Mouse (Mus musculus): ENCODE data around the gene Tarm1. TPM values are rescaled to one million over a fixed set of nuclear protein-coding genes. Genes with fewer than 3 reads are reported as not detected.

The Tarm1 gene
- total RNA-seq, 2 experiments from 2014 or later = not detected

DNA sequence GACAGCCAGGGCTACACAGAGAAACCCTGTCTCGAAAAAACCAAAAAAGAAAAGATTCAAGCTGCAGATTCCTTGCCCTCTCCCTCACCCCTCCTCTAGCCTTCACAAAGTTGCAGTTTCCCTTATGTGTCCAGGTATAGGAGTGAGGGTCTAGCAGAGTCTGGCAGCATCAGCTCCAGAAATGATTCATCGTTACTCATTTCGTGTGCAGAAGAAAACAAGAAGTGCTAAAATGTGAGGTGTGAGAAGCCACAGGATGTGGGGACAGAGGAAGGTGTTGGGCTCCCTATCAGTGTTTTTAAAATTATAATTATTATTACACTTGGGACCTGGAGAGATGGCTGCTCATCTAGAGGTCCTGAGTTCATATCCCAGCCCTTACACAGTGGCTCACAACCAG, 57.7 kb downstream of the Tarm1 start:
- DNase-seq (ENCODE audit: low spot score) = no peak
- intact Hi-C loops (cut with DNase I) = loop anchor here (5.0 kb wide), 1 partner anchor 62 kb away; no protein-coding TSS in a partner anchor

- intact Hi-C loops (cut with DNase I) = no loop called here
- DNase-seq (ENCODE audit: low spot score) = no peak
These were observed 59.9 kb downstream of the Tarm1 start for GRCm38 (mm10) chr7:3442476-3443062.

- DNase-seq (ENCODE audit: low spot score) = no peak
- intact Hi-C loops (cut with DNase I) = no loop called here
These were observed 61.9 kb downstream of the Tarm1 start for GRCm38 (mm10) chr7:3440526-3440925.

GRCm38 (mm10) chr7:3439984-3440383, 62.4 kb downstream of the Tarm1 start:
- intact Hi-C loops (cut with DNase I) = no loop called here
- no peak for DNase-seq (ENCODE audit: low spot score)

DNA sequence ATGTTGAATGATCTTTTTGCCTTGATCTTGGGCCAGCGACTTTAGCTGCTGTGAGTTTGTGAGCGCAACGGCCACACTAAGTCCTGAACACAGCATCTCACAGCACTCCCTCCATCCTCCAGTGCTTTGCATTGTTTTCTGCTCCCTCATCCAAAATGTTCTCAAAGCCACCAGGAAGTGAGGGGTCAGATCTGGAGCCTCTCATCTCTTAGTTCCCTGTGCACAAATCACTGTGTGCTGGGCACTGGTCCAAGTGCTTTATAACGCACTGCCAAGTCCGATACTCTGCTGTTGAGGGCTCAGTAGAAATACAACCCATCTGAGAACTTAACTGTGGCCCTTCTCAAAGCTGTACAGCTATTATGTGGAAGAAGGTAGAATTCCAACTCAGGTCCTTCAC, 64.5 kb downstream of the Tarm1 start:
- intact Hi-C loops (cut with DNase I) = no loop called here

More for the DNA sequence above, 64.5 kb downstream of the Tarm1 start:
- DNase-seq (ENCODE audit: low spot score) = no peak

Other genes starting within 250 kb of the Tarm1 start
- 100 to 1,000 TPM; 157 to 191 TPM for gene Myadm, start 213.5 kb downstream of the Tarm1 start, total RNA-seq (2021)
- 1 to 10 TPM; 1.3 to 3.1 TPM for gene Prkcg, start 213.4 kb downstream of the Tarm1 start, total RNA-seq (2021)
- gene Cacng7, start 169.7 kb downstream of the Tarm1 start, total RNA-seq (2021) = 1 to 10 TPM; 3.5 to 4.3 TPM
- not detected for gene Cacng8, start 111.9 kb downstream of the Tarm1 start, total RNA-seq (2021)
- gene Cacng6, start 78.4 kb downstream of the Tarm1 start, total RNA-seq (2021) = under 1 TPM; 0.45 to 0.70 TPM
- gene Oscar, start 113.5 kb upstream of the Tarm1 start, total RNA-seq (2021) = under 1 TPM; 0.13 to 0.20 TPM
- 1,000 to 10,000 TPM; 1,735 to 1,752 TPM for gene Ndufa3, start 114.7 kb upstream of the Tarm1 start, total RNA-seq (2021)
- gene Tfpt, start 127.3 kb upstream of the Tarm1 start, total RNA-seq (2021) = 10 to 100 TPM; 16.9 to 20.0 TPM
- 10 to 100 TPM; 22.2 to 25.1 TPM for gene Prpf31, start 127.4 kb upstream of the Tarm1 start, total RNA-seq (2021)
- gene Cnot3, start 142.6 kb upstream of the Tarm1 start, total RNA-seq (2021) = 10 to 100 TPM; 24.7 to 30.6 TPM
- 10 to 100 TPM; 10.0 to 11.4 TPM for gene Leng1, start 163.2 kb upstream of the Tarm1 start, total RNA-seq (2021)
- gene Tmc4, start 174.9 kb upstream of the Tarm1 start, total RNA-seq (2021) = under 1 TPM; 0.45 to 0.83 TPM
- 10 to 100 TPM; 68.3 to 73.4 TPM for gene Tsen34, start 190.2 kb upstream of the Tarm1 start, total RNA-seq (2021)
- 10 to 100 TPM; 17.1 to 17.9 TPM for gene Mboat7, start 190.9 kb upstream of the Tarm1 start, total RNA-seq (2021)
- gene Rps9, start 201.4 kb upstream of the Tarm1 start, total RNA-seq (2021) = 100 to 1,000 TPM; 589 to 617 TPM
- 1 to 10 TPM; 1.3 to 2.1 TPM for gene Pirb, start 217.8 kb upstream of the Tarm1 start, total RNA-seq (2021)

Data from heart, postnatal 25 days (tissue).